Mouse (Mus musculus): ENCODE measurements at regions not wholly inside any gene's neighbourhood (a gene's known extent, or its start where the extent isn't known, plus 50 kb on each side); places are given as distances from the start of the nearest gene placed in this dataset.

- DNase-seq (ENCODE audit: low spot score), result no peak
Observed at GRCm38 (mm10) chr3:151182132-151182531, 255.6 kb upstream of the Adgrl4 start.

- no peak for DNase-seq (ENCODE audit: low spot score)
Observed at GRCm38 (mm10) chr3:151192092-151192491, 245.6 kb upstream of the Adgrl4 start.

- DNase-seq (ENCODE audit: low spot score), result no peak
Observed at GRCm38 (mm10) chr3:151210978-151211377, 226.7 kb upstream of the Adgrl4 start.

GRCm38 (mm10) chr3:151216764-151217502, 220.8 kb upstream of the Adgrl4 start:
- no peak for DNase-seq (ENCODE audit: low spot score)

DNA sequence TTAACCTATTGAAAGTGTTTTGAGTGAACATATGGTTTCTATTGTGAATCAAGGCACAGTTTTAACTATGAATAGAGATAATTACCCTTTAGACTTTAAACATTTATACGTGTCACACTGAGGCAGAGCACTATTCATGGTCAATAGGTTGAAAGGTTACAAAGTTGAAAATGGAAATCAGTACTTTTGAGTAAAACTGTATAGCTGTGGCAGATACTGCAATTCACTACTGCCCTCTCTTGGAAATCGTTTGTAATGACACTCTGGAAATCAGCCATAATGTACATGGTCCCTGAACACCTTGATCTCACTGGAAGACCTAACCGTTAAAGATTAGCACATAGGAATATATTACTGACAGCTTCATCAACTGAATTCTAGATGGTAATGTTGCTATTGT, 215.3 kb upstream of the Adgrl4 start:
- DNase-seq (ENCODE audit: low spot score), result no peak

- DNase-seq (ENCODE audit: low spot score), result no peak
Observed at GRCm38 (mm10) chr3:151252458-151252857, 185.2 kb upstream of the Adgrl4 start.

DNA sequence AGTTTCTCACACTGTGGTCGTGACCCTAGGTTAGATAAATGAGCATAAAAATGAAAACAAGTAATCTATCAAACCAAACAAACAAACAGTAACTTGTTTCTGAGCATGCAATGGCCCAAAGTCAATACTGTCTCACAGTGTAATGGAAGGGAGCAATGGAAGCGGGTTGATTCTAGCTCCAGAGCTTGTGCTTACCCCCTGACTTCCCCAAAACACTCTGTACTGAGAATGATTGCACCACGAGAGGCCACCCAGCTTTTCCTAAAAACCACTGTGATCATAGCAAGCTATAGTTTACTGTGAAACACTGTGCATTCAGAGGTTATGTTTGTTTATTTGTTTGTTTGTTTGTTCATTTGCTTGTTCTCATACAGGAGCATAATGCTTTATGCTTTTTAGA, 174.9 kb upstream of the Adgrl4 start:
- DNase-seq (ENCODE audit: low spot score), result no peak

DNA sequence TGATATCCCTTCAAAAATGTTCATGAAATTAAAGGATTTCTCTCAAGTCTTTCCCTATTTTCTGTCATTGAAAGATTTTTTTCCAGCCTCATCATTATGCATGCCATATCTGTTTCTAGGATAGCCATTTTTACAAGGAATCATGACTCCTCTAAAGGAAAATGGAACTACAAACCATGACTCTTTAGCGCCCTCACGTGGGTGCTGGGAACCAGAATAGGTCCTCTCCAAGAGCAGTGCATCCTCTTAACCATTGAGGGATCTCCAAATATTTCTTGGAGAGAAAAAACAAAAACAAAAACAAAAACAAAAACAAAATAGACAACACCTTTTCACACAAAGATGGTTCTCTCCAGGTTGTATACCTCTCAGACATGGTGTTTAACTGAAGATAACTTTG, 172.0 kb upstream of the Adgrl4 start:
- no peak for DNase-seq (ENCODE audit: low spot score)

DNA sequence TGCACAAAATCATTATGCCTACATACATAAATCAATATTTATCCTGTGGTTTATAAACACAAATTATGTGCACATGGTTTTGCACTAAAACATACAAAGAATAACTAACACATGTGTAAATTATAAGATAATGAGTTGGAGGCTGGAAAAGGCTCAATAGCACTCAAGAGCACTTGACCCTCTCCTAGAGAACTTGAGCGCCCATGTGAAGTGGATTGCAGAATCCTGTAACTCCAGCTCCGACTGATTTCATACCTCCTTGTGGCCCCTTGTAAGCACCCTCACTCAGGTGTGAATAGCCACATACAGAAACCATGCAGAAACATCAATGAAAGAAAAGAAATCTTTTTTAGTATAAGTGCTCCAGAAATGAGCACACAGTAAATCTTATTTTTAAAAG, 168.2 kb upstream of the Adgrl4 start:
- DNase-seq (ENCODE audit: low spot score), result no peak

DNA sequence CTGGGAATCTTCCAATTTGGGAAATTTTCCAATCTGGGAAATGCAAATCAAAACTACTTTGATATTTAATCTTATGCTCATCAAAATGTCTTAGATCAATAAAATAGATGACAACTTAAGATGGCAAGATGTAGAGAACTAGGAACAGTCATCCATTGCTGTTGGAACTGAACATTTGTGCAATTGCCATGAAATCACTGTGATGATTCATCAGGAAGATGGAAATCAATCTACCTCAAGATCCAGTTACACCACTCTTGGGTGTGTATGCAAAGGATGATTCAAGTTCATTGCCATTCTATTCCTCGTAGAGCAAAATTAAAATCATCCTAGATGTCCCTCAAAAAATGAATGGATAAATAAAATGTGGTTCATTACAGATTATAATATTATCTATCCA, 153.9 kb upstream of the Adgrl4 start:
- DNase-seq (ENCODE audit: low spot score), result no peak

DNA sequence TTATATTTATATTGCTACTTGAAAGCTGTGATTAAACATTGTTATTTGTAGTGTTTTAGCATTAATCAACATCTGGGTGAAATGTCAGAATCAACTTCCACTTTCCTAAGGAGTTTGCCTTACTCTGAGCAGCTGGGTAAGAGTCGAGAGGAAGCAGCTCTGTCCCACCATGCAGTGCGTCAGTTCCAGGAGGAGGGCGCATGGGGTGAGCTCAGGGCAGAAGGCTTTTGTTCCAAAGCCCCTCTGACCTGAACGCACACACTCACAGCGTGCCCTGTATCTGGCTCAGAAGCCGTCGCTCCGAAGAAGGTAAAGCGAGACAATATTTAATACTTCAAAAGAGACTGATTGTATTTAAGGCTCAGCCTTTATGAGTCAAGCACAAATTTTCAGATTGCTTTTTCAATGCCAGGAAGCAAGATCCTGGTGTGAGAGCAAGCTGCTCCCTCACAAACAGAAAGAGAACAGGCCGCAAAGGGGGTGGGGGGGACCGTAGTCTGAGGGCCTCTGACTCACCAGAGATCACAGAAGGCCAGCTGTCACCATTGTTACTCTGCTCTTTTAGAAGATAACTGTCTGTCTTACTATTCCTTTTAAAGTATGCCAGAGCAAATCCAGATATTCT, 143.6 kb upstream of the Adgrl4 start:
- DNase-seq (ENCODE audit: low spot score), result no peak

GRCm38 (mm10) chr3:151294606-151295005, 143.1 kb upstream of the Adgrl4 start:
- no peak for DNase-seq (ENCODE audit: low spot score)

DNA sequence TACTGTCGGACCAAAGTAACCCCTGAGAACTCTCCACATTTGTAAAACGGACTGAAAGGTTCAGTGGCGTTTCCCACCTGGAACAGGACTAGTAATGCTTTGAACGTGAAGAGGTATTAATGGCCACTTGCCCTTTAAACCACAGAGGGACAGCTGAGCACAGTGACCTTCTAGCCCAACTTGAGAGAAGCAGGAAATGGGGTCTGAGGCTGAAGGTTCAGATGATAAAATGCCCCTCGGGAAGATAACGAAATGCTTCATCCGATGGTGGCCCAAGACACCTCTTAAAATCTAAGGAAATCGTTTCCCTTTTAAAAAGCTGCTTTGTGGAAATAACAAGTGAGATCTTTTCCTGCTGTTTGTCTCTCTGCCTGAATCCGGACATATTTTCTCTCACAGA, 142.7 kb upstream of the Adgrl4 start:
- DNase-seq (ENCODE audit: low spot score), result no peak

GRCm38 (mm10) chr3:151298325-151298724, 139.4 kb upstream of the Adgrl4 start:
- DNase-seq (ENCODE audit: low spot score), result no peak

- DNase-seq (ENCODE audit: low spot score), result no peak
Observed at GRCm38 (mm10) chr3:151305402-151305801, 132.3 kb upstream of the Adgrl4 start.

- no peak for DNase-seq (ENCODE audit: low spot score)
Observed at GRCm38 (mm10) chr3:151307975-151308374, 129.7 kb upstream of the Adgrl4 start.

DNA sequence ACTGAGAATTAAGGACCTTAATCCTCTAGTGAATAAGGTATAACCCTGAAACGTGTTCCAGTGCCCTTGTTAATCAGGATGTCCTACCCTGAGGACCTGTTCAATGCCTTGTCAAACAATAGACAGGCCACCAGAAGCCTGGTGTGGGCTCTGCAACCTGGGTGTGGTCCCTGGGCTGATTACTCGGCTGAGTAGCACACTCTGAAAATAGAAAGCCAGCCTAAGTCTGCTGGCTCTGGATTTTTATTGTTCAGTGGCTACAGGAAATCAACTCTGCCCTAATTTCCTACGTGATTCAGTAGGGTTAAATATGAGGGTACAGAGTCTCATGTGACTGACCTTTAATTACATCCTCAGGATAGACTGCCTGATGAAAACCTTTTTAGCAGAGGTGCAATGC, 113.9 kb upstream of the Adgrl4 start:
- no peak for DNase-seq (ENCODE audit: low spot score)

- DNase-seq (ENCODE audit: low spot score), result no peak
Observed at GRCm38 (mm10) chr3:151329801-151330200, 107.9 kb upstream of the Adgrl4 start.

GRCm38 (mm10) chr3:151331906-151332305, 105.8 kb upstream of the Adgrl4 start:
- no peak for DNase-seq (ENCODE audit: low spot score)

- DNase-seq (ENCODE audit: low spot score), result no peak
Observed at GRCm38 (mm10) chr3:151332317-151332687, 105.4 kb upstream of the Adgrl4 start.

GRCm38 (mm10) chr3:151332688-151333452, 104.8 kb upstream of the Adgrl4 start:
- no peak for DNase-seq (ENCODE audit: low spot score)

DNA sequence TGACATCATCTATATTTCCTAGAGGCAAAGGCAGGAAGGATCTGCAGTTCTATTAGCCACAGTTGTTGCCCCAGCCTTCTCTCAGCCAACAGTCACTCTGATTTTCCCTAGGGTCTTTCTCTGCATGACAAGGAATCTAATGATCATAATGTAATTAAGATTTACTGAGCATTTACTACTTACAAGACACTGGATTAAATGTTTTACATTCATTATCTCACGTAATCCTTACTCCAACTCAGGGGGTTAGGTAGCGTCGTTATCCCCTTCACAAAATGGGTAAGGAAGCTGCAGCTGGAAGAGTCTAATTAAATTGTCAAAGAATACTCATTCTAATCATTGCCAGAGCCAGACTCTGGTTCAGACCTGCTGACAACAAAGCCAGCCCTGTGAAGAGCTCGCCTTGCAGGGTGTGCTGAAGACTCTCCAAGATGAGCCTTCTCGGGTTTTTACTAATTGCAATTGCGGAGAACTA, 103.8 kb upstream of the Adgrl4 start:
- DNase-seq (ENCODE audit: low spot score), result no peak

DNA sequence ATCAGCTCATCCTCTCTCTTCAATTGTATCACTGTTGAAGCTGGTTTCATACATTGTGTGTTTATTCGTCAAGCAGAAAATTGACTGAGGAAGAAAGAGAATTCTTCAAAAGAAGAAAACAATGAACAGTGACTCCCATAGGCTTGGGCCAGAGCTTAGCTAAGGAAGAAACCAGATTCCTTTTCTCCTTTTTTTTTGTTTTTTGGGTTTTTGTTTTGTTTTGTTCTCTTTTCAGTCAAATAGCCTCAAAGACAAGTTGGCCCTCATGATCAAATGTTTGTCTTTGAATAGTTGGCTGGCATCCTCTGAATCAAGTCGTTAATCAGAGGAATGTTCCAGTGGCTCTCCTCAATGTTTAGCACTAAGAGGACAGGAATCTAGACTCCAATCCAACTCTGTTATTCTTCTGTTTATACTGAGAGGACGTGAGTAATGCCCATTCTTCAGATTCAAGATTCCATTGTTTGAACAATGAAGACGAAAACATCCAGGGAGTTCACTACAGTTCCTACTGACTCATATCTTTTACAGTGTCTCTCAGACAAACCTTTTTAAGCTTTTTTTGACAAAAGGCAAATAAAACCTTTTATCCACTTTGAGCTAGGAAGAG, 86.1 kb upstream of the Adgrl4 start:
- no peak for DNase-seq (ENCODE audit: low spot score)
